Mouse (Mus musculus) liver (tissue): ENCODE measurements at regions not wholly inside any gene's neighbourhood (a gene's known extent, or its start where the extent isn't known, plus 50 kb on each side); places are given as distances from the start of the nearest gene placed in this dataset.

Experiments used
- DNase-seq: peaks from one replicate; pipeline ENCODE4 v3.0.0-alpha.2; 2020; ENCODE audit warnings: mixed read lengths

DNA sequence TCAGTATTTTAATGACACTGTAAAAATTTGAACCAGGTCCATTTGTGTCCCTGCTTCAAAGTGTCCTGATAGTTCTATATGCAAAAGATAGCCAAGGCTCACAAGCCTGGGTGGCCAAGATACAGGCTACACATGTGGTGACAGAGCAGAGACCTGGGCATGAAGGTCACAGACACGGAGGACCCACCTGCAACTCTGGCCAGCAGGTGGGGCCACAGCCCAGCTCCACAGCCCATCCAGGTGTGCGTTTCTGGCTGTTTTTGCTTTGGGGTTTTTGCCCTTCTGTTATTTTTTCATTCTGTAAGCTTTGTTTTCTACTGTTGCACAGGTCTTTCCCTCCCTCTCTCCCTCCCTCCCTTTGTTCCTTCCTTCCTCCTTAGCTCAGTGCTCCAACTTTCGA lies 399.4 kb upstream of the Rora start:
- no peak for DNase-seq

DNA sequence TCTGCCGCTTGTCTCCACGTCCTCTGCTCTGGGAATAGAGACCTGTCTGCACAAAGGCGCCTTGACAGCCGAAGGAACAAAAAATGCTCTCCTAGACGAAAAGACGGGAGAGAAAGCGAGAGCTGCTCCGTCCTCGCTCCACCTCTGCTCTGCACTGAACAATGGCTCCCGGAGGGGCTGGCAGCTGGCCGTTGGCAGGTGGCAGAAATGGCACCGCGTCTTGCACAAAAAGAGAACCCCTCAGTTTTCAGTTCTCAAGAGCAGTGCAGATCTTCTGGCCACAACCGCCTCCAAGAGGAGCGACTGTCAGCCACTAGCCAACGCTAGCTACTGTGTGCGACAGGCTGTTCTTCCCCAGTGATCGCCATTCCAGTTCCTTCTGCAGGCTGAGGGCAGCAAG lies 385.0 kb upstream of the Rora start:
- DNase-seq, result no peak

DNA sequence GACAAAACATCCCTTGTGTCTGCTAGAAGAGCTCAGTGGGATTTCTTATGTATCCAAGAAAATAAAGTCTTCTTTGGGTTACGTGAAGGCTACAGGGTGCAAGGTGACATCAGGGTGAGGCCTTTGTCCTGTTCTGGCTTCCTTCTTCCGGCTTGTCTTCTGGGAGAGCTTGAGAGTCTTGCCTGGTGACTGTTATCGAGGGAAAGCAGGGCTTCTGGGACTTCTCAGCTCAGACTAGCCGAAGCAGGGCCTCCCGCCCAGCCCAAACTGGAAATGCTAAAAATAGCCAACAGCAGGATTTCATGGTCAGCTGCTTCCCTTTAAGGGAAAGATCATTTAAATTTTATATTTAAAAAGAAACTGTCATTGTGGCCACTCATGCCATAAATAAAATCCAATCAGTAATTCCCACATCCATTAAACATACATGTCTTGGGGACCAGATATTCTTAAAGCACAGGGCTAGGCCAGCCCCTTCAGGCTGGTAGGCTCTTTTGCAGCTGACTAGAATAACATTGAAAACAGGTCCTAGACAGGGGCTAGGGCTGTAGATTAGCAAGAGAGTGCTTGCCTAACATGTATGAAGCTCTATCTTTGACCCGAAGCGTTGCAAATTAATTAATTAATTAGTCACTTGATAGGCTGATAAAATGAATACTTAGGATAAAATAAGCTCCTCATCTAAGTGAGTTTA lies 351.2 kb upstream of the Rora start:
- DNase-seq, result peak; percentile 28

DNA sequence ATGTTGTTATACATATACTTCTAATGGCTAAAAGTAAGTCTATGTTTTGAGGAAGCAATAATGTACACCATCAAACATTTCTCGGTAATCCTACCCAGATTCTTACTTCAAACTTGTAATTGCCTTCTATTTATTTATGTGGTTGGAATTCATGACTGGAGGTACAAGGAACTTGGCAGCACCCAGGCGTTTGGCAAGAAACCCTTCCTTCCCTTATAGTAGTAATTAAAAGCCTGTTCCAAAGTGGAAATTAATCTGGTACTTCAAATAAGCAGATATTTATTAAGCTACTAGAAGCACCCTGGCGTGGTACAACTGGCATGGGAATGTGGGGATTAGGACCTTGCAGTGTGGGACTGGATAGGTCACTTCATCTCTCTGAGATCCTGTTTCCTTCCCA lies 322.9 kb upstream of the Rora start:
- no peak for DNase-seq

DNA sequence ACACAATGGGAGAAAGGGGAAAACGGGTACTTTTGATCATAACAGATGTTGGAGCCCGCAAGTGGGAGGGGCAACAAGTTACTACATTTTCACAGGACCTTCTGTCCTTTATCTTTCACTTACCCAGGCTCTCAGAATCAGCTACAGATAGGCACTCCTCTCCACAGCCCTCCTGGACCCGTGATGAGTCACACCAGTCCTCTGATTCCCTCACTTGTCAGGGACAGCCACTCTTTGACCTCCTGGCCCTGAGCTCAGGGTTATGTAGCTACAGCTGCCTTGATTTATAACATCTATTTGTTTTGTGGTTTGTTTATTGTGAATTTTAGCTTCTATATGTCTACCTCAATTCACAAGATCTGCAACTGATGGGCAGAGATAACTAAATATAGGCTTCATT lies 312.7 kb upstream of the Rora start:
- DNase-seq, result no peak

DNA sequence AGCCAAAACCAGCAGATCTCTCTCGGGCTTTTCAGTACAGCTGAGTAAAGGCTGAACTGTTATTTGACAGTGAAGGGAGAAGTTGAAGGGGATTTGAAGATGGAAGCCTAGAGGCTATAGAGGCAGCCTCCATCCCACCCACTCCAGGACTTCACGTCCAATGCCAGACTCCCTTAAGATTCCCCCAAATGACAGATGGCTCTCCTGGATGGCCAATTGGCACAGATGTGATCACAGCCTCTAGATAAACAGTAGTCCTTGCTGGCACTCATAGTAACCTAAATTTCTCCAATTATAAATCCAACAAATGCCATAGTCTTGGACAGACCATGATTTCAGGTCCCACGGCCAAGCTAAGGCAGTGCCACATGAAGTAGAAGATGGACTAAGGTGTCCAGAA lies 312.1 kb upstream of the Rora start:
- no peak for DNase-seq

DNA sequence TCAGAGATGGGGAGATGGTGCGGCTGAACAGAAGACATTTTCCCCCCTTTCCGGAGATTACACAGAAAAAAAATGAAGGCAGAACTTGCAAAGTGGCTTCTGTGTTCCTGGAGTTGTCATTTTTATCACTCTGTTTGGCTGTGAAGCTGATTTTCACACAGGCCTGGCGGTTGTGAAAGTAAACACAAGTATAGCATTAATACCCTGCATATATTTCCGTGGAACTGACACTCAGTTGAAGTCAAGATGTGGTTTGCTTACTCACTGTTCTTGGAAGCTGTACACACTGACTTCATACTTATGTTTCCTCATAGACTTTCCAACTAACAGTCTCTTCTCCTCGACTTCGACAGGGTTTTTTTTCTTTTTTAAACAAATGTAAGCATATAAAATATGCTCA lies 306.2 kb upstream of the Rora start:
- no peak for DNase-seq

DNA sequence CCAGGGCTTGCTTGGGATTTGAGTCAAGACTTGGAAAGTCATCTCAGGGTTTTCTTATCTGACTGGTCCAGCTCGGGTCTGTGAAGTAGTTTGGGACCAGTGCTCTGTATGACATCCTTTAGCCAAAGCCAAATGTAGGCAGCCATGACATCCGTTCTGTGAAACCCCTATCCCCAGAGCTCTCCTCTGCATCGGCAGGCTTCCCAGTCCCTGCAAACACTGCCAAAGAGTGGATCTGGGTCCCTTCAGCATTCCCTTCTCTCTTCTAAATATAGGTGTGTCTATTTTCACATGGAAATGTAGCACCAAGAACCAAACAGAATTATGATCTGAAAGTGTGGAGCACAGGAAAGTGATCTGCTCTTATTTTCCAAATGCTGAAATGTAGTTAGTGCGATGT lies 302.1 kb upstream of the Rora start:
- DNase-seq, result no peak

DNA sequence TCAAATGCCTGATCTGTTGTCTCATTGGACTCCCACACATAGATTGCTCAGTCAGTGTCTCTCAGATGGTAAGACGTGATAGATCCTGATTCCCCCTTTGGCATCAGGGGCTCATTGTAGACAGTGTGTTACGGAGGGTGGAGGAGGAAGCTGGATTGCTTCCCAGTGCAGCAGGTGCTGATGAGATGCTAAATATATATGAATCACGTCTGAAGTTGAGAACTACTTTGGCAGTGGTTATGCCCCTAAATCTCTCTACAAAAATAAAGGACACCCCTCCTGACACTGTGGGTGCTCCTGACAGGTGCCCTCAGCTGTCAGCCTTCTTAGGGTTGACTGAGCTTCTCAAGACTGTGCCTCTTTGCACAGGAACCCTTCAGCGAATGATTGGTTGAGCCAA lies 299.1 kb upstream of the Rora start:
- no peak for DNase-seq

DNA sequence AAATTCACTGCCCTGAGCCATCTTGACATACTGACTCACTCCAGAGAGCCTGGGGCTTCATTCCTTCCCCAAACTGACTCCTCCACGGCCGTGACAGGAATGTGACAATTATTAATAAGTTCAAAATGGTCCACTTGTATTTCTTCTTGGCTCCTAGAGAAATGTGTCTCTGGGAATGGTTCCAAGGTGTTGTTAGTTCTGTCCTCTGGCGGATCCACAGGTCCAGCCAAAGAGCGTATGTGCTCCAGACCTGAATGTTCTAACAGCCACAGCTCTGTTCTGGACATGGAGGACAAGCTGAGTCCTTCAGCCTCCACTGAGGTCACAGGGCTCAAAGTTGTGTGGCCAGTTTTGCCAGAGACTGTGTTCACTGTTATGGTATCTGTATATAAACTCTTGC lies 297.5 kb upstream of the Rora start:
- DNase-seq, result no peak

DNA sequence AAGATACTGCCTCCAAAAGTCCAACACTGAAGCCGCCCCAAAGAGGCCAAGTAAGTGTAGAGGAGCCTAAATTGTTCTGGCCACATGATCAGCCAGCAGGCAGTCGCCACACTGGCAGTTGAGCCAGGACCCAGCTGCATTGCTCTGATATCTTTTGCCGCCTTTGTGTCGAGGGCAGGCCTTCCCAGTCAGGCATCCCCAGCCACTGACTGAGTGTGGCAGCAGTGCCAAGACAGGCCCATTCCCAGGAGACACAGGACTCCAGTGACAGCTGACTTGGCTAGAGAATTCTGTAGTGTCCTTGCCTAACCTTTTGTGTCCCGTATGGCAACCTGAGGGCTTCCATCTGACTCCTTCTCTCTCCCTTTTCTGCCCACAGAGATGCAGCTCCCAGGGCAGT lies 296.4 kb upstream of the Rora start:
- no peak for DNase-seq

DNA sequence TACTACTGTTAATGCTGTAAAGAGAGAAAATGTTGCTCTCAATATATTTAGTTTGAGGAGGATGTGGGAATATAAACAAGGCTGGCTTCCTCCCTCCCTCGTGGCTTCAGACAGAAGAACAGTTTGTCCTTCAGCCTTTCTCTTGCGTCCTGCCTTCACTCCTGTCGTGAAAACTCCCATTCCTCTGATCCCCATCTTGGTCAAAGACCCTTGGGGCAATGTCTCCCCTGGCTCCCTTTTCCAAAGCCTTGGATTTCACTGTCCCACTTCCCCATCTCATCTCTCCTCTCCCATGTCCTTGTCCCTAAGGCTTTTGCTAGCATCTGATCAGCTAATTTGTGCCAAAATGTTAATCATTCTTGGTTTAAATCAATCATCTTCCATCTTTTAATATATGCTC lies 286.6 kb upstream of the Rora start:
- no peak for DNase-seq

DNA sequence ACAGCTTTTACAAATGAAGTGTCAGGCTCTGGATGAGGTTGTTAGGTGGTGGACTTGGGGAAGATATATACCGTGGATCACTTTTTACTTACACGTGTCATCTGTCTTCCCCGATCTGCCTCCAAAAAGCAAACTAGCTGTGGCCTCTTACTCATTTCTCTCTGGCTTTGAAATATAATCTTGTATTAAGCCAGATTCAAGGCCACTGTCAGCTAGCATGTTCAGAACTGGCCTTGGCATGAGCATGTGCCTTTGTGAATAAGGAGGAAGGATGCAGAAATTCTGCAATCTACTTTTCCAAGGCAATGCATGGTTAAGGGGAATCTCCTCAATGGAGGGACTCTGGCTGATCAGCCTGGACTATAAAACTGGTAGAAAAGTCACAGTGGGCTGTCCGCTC lies 286.0 kb upstream of the Rora start:
- no peak for DNase-seq

DNA sequence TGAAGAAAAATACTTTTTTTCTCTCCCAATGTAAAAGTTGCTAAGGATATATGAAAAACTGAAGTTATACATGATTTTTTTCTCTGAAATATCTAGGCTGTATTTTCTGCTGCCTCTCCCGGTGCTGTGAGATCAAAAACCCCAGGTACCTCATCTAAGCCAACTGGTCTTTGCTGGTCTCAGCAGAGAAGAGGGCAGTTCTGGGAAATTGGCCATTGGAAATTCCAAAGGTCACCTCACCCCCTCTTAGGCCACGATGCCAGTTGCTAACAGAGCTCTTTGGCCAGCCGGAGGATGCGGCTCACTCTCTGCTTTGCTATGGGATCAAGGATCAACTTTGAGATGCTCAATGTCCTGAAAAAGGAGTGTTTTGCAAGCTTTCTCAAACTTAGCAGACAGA lies 280.9 kb upstream of the Rora start:
- DNase-seq, result no peak

DNA sequence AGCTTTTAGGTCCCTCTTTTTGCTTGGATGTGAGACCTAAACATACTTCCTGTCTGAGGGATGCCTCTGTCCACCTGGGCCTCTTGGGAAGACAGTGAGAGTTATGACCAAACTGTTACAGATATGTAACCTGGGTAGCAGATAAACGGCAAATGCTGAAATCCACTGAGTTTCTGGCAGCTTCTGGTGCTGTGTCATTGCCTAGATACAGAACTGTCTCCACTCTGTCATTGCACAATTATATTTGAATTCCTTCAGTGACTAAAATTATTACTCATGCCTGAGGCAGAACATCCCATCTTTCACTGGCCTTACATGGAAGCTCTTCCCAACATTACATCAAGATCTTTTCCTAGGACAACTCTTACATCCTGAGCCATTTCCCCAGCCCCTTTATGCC lies 277.4 kb upstream of the Rora start:
- no peak for DNase-seq

DNA sequence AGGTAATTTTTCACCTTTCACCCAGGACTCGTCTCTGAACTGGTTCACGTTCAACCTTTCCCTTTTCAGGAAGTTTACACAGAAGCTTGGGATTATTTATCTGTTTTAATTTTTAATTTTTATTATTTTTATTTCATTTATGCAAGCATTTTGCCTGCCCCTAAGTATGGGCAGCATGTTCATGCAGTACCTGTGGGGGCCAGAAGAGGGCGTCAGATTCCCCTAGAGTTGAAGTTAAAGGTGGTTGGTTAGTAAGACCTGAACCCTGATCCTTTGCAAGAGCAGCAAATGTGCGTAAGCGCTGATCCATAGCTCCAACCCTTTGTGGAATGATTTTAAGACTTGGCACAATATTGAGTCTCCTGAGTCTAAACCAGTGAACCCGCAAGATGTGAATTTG lies 271.7 kb upstream of the Rora start:
- DNase-seq, result no peak

DNA sequence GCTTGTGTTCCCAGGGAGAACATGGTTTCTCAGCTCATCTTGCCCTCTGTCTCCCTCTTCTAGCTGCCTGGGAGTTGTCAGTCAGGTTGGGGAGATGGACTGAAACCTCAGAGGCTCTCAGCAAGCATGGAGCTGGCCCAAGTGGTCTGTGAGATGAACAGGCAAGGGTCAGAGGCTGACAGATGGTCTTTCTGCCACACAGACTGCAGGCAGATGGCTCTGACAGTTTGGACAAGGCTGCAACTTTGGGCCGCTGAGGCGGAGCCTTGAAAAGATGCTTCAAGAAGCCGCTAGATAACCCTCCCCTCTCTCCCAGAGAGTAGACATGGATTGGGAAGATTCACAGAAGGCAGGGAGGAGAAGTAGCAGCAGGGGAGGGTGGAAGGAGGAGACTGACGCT lies 252.7 kb upstream of the Rora start:
- DNase-seq, result no peak

DNA sequence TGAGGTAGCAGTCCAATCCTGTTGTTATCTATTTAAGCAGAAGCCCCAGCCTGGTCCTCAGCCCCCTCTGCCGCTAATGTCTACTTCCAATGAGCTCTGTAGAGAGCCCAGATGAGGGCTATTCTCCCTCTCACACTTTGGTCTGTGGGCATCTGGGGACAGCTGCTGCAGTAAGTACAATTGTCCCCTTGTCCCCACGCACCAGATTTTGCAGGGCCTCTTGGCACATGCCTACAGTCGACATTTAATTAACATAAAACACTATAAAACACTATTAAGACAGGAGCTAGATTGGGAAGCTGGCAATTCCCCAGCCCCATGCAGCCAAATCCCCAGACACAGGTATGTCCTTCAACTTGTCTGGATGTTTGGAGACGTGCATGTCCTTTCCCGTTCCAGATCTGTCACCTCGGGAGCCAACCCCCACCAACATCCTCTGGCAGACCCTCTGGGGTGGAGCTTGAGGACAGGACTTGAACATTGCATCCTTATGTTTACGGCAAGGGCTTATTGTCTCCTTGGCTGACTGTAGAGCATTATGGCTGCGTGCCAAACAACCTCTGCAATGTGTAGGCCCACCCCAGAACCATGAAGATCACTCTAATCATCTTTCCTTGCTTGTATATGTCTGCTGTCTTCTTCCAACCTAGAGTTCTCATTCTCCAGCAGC lies 251.3 kb upstream of the Rora start:
- DNase-seq, result no peak

DNA sequence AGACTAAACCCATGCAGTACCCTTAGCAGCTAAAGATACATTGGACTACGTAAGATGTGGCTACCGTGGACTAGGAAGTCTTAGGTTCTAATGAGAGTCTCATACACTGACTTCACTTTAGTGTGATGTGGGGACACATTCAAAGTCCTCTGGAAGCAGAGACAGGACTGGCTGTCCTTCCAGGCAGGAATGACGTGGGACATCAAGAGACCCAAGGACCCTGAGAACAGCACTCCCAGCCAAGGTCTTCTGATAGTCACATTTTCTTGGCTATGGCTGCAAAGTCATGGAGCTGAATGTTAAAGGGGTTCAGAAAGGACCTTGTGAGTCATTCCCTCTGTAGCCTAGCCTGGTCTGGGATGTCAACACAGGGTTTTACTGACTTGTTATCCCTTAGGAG lies 250.6 kb upstream of the Rora start:
- no peak for DNase-seq

DNA sequence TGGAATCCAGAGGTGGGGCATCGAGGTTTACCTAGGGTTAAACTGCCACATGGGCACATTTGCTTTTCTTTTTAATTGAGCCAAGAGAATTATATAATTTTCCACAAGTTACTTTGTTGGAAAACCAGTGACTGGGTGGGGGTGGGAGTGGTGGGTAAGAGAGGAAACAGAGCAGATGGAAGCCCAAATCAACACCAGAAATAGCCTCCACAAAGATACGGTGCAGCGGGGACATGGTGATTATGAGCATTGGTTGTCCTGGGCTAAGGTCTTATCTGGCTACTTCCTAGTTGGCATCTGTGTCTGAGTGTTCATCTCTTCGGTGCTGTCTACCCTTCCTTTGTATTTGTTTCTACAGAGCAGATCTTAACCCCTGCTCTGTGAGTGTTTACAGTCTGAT lies 250.1 kb upstream of the Rora start:
- no peak for DNase-seq

DNA sequence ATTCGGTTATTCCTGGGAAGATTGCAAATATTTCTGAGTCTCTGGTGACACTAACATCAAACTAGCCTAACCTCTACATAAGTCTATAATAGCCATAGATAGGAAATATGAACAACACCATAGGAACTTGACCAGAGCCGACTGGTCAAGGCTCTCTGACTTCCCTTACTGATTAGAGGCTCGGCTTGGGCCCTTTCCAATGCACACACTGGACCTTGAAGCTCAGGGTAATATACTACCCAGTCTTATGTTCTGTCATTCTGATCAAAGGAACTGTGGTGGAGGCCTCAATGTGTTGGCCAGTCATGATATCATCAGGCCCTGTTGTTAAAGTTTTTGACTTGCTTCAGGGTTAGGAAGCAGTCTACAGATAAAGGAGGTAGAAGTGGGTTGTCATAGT lies 243.8 kb upstream of the Rora start:
- no peak for DNase-seq

DNA sequence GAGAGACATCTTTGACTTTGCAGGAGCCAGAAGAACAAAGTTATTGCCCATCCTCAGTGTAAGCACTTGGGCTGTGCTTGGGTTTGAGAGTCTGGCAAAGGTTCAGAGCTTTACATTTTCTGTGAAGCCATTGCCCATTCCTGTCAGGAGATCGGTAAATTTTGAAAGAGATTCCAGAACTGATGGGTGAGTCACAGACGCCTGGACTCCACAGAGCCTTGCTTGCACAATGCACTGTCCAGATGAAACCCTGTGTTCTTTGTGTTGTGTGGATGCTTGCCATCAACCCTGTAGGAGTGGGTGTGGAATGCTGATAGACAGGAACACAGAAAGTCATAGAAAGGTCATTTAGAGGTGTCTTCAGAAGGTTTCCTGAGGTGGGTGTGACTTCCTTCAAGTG lies 227.3 kb upstream of the Rora start:
- no peak for DNase-seq

DNA sequence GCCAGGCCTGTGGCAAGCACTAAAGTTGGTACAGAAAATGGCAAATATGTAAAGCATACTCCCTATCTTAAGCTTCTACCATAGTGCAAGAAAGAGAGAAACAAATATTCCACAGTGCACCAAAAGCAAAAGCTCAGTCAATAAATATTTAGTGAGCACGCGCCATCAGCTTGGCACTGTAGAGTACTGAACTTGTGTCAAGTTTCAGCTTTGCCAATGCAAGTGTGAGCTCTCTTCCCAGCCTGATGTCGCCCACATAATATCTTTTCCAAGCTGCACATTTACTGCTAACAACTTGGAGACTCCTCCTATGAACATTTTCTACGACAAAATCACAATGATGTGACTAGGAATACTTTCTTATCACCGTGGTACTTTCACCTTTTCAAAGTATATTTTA lies 190.8 kb upstream of the Rora start:
- no peak for DNase-seq

DNA sequence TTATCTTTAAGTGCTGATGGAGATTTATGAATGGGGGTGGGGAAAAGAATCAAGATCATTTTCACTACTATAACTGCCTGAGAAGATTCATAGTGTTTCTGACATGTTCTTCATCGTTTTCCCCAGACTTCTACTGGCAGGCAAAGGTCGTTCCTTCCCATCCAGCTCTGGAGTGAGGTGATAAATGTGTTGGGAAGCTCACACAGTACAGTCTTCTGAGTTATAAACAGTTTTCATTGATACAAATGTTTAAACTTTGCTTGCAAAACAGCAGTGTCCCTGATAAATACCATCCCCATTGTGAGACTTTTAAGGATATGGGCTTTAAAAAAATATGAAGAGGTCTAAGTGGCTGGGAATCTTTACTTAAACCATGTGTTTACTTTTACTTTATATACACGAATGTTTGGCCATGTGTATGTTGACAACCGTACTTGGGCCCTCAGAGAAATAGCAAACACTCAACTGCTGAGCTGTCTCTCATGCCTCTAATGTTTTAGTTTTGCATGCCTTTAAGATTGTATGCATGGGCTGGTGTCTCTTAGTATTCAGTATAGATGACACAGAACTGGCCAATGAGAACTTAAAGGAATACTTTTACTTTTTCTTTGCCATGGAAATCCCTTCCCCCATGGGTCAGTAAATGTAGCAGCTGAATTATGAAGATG lies 189.8 kb upstream of the Rora start:
- no peak for DNase-seq

DNA sequence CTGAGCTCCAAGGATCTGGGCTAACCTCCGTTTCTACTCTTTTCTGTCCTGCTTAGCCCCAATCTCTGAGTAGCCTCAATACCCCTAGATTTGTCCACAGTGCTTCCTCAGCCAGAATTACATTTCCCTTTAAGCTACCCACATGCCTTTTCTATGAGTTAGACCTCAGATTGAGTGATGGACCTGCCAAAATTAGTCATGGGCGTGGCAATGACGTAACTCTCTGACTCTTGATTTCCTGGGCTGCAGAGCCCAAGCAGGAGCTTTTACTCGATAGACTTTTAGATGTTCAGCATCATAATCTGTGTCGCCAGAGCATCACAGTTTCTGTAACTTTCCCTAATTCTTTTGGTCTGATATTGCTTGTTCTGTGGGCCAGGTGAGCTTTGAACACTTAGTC lies 186.9 kb upstream of the Rora start:
- DNase-seq, result no peak
